Mouse (Mus musculus) thymus, postnatal 36 days (tissue): ENCODE results near the gene Myof.

Source experiments
- DNase-seq, 2 experiments: peaks; one replicate each; pipeline ENCODE4 v3.0.0; 2022; ENCODE audit warnings: mixed read lengths in 2 of 2

The Myof gene

DNA sequence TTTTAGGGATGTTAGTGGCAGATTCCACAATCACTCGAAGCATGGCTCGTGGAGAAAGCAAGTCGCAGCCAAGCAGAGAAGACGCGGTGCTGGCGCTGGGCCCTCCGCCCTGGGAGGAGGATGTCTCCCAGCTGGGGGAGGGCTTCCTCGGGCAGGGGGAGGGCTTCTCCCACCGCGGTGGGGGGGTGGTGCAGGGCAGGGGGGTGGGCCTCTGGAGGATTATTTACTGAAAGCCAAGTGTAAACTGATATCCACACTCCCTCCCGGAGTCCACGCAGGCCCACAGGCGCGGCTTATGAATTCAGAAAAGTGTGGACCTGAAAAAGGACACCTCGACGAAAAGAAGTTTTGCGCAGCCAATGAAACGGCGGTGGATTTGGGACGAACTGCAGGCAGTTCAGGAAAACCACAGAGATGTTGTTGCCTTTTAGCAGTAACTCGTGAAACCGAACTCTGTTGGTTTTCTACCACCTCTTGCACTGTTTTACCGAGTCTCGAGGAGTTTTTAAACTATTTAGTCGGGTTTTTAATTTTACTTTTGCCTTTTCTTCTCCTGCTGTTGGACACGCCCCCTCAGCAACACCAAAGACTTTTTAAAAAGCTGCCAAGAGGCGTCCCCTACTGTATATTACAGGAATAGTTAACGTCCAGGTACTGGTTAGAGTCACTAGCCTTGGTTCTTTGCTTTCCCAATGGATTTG lies at the start of gene Myof:
Gene Myof (minus strand): TSS at position 297 of the 701 bp plus-strand sequence.
- peak; percentile 35 to 38 for DNase-seq

DNA sequence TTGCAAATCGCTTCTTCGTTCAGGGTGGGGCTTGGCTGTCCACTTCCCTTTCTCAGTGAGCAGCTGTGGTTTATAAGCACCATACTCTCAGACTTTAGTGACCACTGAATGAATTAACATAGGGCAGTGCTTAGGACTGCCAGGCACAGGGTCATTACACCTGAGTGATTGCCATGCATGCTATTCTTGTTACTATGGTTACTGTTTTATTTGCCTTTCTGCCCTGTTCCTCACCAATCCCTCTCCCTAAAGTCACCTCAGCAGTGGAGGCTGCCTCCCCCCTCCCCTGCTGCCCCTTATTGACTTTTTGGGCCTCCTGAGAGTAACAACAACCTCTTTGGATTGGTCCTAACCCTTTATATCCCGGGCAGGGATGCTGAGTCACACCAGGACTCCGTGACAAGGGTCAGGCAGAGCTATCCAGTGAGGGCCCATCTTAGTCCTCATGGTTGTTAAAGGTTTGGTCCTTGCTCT lies 48.2 kb upstream of the Myof start:
- DNase-seq = no peak

DNA sequence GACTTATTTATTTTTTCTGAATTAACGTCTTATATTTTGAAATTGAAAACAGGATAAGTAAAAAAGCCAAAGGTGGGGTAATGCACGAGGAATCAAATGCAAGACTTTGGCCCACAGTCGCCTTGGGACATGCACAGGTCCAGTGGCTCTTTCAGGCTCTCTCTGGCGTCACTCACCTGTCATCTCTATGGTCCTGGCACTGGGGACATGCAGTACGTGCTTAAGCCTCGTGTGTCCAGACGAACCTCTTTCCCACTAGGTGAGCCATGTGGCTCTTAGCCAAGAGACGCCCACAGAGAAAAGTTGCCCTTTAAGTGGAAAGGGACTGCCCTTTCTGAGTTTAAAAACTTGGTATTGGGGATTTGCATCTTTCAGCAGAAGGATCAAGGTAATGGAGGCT lies 46.0 kb upstream of the Myof start:
- DNase-seq = no peak

DNA sequence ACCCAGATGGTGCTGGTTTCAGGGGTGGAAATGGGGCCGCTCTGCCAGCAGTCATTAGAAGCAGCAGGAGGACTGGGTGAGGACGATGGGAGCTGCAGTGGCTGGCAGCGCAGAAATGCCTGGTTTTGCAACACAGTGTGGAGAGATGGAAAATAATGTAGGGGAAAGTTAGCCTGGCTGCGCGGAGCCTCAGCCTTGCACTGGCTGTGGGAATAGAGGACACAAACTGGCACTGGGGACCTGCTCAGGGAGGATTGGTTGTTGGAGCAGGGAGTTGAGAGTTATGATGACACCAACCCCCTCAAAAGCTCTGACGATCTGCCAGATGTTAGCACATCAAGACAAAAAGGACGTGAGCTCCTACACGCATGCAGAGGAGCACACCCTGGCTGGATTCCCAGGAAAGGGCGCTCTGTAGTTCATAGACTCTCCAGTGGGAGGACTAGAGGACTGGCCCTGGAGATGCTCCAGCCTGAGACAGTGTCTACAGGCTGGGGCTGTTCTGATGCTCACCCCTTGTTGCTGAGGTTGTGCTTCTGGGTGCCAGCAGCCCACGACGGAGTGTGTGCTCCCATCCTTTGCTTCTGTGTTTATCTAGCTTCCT lies 43.7 kb upstream of the Myof start:
- DNase-seq = no peak

DNA sequence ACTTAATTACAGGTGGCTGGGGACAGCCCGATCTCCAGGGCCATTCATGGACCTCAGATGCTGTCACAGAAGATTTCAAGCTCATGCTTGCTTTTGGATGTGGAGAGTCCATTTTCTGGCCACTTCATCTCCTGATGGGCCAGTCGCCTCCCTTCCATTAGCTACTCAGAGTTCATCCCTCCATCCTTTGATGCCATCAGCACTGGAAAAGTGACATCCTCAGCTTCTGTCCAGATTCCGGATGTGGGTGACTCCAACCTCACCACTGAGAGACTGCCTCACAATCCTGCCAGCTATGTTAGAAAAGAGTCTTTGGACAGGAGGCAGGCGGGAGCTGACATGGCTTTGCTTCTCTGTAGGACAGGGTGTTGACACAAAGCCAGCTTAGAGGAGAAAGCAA lies 42.5 kb upstream of the Myof start:
- DNase-seq = no peak

DNA sequence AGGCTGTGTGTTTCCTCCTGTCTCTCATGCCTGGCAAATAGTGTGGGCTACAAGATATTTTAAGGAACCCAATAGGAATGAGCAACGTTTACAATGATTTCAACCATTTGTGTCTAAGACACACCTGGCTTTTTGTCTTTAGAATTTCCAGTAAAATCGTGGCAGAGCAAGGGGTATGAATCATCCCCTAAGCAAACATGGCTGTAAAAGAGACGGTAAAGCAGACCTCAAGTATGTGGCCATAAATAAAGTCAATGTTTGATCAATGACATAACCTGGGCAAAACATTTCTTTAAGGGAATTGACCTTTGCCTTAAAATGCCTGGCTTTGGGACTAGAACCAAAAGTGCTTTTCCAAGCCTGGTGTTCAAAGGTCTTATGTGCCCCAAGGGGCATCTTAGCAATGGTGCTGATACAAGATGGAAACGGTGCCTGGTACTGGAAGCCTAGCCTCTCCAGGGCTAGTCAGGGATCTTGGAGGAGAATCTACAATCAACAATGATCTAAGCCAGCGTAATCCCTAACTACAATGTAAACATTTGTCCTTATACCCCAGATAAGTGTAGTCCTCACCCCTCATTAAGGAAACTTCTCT lies 39.7 kb upstream of the Myof start:
- DNase-seq = no peak

DNA sequence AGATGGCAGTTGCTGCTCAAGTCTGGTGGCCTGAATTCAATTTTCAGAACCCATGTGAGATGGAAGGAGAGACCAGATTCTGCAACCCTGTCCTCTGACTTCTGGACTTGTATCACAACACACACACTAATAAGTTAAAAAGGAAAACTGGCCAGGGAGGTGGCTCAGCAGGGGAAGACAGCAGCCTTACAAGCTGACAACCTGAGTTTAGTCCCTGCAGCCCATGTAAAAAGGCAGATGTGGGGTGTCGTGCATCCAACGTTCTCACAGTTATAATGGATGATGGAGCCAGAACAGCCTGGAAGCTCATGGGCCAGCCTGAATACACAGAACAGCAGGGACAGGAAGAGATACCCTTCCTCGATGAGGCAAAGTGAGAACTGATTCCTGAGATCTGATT lies 38.0 kb upstream of the Myof start:
- no peak for DNase-seq

DNA sequence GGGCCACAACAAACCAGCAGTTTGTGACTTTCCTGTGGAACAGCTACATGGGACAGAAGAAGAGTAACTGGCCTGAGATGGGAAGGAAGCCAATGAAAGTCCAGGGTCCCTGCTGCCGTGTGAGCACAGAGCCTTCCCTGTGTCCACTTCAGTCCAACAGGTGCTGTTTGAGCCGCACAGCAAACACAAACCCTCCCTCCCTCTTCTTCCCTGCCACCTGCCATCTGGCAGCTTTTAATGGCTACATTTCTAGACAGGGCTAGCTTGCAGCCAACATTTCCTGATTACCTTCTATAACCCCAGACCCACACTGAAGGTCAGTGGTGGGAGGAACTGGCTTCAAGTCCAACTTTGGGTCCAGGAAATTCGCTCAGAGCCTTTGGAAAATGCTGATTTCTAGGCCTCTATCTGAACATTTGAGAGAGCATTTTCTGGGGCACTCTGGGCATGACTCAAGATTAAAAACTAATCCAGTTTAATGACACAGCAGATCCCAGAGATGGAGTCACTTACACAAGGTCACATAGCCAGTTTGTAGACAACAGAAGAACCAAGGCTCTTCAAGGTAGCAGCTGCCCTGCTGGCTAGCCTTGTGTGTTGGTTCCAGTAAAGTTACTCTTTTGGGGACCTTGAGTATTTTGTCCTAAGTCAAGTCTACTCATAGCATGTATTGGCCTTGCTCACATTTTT lies 34.6 kb upstream of the Myof start:
- DNase-seq = no peak

DNA sequence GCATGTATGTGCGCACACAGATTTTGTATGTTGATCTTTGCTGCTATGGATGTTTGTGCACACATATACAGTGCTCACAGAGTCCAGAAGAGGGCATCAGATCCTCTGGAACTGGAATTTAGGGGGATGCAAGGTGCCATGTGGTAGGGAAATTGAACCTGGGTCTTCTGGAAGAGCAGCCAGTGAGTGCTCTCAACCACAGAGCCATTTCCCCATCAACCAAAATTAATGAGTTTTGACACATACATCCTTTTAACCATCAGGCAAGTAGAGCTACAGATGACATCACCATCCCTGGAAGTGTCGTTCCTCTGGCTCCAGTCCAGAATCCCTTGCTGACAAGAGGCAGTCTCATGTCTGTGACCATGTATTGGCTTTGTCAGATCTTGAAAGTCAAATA lies 32.9 kb upstream of the Myof start:
- no peak for DNase-seq

DNA sequence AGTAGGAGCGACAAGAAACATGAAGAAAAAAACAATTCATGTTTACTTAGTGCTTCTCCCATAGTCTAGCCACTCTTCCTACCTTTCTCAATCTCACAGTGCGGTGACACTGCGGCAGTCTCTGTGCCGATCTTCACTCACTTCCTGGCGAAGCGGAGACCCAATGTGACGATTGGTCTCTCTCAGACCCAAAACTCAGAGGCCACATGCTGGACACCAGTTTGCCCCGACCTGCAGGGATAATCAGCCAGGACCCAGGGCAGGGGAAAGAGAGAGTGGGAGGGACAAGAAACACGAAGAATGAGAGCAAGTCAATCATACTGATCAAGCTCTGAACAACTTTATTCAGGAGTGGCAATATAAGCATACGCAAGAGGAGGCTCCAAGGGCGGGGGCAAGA lies 31.7 kb upstream of the Myof start:
- no peak for DNase-seq

DNA sequence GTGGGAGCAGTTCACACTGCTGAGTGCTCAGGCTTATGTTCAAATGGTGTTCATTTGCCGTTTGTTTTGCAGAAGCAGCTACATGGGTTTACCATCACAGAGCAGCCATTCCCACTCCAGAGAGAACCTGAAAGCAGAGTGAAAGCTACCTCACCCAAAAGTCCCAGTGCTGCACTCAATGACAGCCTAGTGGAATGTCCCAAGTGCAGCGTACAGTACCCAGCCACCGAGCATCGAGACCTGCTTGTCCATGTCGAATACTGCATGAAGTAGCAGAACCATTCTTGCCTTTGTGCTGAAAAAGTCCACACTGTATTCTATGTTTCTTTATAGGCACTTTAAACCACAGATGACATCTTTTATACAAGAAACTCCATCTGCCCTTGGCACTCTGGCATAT lies 29.8 kb upstream of the Myof start:
- no peak for DNase-seq

DNA sequence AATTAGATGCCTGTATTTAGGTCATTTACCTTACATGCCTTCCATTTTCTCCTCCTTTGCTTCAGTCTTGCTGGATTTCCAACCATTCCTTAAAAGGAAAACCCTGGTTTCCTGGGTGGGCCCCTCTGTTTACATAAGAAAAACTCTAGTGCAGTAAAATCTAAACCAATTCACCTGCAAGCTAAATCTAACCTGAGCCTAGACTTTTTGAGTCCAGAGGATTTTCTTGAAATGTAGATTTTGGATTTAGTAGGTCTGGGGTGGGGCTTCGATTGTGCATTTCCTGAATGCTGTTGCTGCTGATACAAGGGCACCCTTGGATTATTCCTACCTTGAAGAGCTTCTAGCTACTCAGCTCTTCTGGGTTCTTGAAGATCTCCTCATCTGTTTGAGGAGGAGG lies 20.7 kb upstream of the Myof start:
- no peak for DNase-seq

DNA sequence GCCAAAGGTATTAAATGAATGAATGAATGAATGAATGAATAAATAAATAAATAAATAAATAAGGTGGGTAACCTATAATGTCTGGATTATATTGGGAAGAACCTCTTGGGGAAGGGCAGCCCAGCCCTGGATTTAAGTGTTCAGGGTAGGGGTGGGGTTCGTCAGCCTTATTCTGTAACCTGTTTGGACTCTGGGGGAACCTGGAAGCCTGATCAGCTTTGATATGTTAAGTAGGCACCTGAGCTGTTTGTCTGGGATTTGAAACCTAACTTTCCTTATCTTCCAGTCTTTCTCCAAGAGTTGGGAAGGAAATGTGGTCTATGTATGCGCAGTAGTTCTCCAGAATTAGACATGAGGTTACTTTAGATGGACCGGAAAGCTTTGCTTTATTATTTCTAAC lies 19.8 kb upstream of the Myof start:
- no peak for DNase-seq

DNA sequence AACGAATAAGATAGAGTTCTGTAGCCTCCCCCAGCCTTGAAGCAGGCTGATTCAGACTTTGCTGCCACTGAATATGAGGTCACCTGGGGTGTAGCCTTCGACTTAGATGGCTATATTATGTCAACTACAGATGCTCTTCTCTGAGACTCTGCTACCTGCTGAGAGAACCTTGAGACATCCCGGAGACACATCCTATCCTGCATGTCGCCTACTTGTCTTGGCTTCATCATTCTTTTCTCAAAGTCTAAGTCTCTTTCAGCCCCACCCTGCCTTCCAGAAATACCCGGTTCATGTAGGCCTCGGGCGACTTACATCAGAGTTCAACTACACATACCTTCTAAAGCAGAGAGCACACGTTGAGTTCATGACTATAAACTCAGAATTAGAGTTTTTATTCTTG lies 13.6 kb upstream of the Myof start:
- no peak for DNase-seq

DNA sequence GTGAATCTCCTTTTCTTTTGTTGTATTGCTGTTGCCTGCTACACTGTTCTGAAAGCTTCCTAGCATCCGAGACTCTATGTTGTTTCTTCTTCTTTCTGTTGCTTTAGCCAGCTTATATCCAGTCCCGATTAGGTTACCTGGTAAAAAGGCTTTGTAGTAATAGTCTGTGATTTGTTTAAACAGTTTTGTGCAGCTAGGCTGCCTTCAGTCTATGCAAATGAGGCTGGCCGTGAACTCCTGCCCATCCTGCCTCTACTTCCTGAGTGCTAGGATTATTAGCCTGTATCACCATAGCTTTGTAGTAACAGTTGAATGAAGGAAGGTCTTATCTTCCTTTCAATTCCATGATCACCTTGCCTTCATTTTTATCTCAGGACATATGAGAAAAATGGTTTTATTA lies 12.9 kb upstream of the Myof start:
- no peak for DNase-seq

DNA sequence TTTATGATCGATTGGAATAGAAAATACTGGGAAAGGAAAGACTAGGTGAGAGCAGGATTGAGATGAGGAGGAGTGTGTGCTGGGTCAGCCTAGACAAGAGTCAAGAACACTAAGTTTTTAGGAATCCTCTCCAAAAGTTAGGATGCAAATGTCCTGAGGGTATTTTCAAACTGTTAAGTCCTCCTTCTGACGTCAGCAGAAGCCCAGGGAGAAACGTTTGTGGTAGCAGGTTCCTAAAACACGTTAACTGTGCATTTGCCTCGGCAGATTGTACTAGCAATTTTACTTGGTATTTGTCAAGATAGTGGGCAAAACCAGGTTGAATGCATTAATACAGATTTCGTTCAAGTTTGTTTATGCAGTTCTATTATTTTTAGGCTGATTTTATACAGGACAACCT lies 12.4 kb upstream of the Myof start:
- DNase-seq = no peak

DNA sequence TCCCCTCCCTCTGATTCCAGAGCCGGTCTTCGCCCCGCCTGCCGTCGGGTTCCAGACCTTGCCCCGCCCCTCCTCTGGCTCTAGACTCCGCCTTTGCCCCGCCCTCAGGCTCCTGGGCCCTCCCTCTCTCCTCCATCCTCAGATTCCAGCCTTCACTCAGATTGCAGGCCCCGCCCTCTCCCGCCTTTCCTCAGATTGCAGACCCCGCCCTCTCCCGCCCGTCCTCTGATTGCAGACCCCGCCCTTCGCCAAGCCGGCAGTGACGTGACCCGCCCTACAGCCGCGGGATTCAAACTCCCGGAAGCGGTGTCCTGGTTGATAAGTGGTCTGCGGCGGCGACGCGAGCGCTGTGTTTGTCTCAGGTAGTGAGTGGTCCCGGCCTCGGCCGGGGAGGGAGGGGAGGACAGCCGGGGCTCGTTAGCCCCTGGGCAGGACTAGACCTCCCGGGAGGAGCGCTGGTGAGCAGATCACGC lies 11.4 kb upstream of the Myof start, which contains the start of gene Cep55:
Gene Cep55 (plus strand): TSS at position 292 of the 473 bp plus-strand sequence.
- DNase-seq = peak; percentile 97

DNA sequence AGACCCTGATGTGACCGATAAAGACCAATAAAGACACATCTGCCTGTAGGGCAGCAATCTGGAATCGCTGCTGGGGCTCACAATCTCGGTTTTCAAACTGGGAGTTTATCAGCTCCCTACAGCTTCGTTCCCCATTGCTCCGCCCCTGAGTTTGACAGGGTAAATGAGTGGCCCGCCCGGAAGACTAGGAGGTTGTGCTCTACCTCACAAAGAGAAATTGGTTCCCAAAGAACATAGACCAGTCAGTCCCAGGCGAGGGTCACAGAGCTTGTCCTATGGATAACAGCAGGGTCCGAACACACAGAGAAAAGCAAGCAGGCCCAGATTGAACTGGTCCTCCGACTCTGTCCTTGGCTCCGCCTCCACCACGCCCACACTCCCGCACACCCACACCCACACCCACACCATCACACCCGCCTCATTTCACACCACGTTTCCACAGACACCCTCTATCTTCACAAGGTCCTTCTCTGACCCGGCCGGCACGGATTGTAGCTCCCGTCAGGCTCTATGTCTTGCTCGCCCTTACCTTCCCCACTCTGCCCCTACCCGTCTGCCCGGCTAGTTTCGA lies 10.9 kb upstream of the Myof start:
- DNase-seq = peak in 1 of 2 experiments; percentile 80

DNA sequence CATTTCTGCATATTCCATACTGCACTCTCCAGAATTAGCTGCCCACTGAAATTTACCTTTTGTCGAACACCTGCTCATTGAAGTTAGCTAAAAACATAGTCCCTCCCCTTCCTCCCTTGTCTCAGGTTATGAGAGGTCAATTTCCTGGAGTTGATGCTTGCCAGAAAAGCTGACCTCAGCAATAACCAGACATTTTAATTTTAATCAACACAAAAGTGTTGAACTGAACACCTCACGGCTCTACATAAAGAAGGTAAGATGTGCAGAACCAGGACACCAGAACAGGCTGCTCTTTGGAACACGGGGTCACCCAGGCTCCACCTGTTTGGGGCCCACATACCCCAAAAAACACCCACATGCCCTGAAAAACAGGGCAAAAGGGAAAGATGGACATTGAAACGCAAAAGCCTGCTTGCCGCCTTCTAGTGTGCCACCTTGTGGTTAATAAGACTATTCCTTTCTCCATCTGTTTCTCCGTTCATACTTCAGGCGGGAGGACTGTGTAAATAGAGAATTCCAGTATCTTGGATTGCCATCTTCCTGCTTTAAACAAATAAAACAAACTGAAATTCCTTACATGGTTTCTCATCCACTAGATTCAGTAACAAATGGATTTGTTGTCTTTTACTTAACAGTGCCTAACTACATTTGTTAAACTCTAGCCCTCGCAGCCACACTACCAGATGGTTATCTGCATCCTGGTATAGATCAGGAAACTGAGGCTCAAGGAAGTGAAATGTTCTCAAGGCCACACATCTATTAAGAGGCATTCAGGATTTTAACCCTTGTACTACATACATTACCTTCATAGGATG lies 10.1 kb upstream of the Myof start:
- no peak for DNase-seq

DNA sequence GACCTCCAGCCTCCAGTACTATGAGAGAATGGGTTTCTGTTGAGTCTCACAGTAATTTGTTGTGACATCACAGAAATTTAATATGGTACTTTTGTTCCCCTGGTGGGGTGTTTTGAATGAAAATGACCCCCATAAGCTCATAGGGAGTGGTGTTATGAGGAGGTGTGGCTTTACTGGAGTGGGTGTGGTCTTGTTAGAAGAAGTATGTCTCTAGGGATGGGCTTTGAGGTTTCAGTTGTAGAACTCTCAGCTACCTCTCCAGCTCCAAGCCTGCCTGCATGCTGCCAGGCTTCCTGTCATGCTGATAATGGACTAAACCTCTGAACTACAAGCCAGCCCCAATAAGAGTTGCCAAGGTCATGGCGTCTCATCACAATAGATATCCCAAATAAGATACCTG lies 6.3 kb upstream of the Myof start:
- DNase-seq = no peak

DNA sequence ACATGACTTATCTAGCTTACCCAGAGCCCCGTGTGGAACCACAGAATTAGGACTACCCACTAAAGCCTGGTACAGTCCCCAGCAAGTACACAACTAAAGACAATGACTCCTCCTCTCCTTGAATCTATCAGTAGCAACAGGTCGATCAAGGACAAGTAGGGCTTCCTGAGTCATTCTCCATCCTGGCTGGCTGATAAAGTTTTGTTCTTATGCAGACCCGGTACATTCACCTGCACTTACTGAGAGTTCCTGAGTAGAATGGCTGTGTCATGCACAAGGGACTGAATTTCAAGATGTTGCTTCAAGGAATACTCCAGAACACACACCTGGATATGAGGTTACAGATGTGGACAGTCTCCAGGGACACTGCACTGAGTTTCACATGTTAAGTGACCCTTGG lies 1.8 kb upstream of the Myof start:
- DNase-seq = no peak

DNA sequence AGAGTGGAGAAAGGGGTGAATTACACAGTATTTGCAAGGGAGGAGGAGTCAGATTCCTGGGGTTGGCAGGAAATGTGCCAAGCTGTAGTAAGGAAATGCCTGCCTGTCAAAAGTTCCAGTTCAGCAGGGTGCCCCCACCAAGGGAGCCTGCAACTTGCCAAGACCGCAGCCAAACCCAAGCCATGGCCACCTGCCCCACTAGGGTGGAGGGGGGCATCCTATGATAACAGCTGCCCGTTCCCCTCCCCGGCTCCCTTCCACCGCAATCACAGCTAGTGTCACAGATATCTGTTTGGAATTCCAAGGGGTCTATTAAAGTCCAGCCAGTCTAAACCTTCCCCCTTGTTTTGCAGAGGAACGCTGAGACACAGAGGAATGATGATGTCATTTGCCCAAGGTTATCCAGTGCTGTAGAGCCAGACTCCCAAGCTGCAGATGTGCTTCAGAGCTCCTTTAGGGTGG lies 1.1 kb downstream of the Myof start:
- no peak for DNase-seq
